Mouse (Mus musculus): ENCODE measurements around the gene Fank1. TPM values are rescaled to one million over a fixed set of nuclear protein-coding genes. Genes with fewer than 3 reads are reported as not detected.
A peak's percentile ranks its signal among the peaks of the same experiment; 100 is the strongest.

Gene Fank1
- polyA plus RNA-seq, 1 experiment from 2014 or later = 3.8 TPM

DNA sequence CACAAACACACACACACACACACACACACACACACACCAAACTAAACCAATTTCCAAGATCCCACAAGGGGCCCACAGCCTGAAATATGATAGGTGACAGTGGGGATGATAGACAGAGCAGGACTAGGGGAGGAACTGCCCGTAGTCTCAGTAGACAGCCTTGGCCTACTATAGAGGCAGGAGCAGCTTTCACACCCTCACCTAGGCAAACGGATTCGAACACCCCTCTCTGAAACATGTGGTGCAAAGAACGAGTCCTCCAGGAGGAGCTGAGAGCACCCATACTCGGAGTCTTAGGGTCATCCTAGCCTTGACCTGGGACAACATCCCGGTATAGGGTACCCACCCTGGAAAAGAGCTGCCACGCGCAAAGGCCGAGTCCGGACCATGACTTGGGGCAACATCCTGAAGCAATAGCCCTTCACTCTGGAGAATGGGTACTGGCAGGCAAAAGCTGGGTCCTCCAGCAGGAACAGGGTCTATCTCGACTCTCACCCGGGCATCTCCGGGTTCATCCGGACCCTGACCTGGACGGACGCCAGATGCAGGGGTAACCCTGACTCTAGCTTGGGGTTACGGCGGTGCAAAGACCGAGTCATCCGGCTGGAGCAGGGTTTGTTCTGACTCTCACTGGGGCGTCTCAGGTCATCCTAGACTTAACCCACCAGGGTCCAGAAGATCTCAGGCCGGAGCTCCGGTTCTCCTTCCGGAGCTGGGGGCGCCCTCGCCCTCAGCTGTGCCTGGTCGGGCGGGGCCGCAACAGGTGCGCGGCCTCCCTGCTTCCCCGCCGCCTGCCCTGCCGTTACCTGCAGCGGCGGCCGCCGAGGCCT, 650 bp upstream of the Fank1 start:
- peak overlapping the region; percentile 76 for H3K4me2 ChIP-seq (replicated peaks)
- H3K9ac ChIP-seq (replicated peaks) = peak overlapping the region; percentile 84
- no peak overlapping the region for H3K27ac ChIP-seq
- 4% methylated on average over 38 of the region's 38 CpGs for WGBS
- H3K4me3 ChIP-seq (replicated peaks) = peak overlapping the region; percentile 85
- H3K27me3 ChIP-seq = no peaks in the 10 kb centered on the region
- H3K9me3 ChIP-seq = no peaks in the 10 kb centered on the region
- ATAC-seq = peak; percentile 37
- H3K36me3 ChIP-seq = no peaks in the 10 kb centered on the region
- H3K4me1 ChIP-seq (replicated peaks) = peaks cover 25% of the 10 kb centered on the region

DNA sequence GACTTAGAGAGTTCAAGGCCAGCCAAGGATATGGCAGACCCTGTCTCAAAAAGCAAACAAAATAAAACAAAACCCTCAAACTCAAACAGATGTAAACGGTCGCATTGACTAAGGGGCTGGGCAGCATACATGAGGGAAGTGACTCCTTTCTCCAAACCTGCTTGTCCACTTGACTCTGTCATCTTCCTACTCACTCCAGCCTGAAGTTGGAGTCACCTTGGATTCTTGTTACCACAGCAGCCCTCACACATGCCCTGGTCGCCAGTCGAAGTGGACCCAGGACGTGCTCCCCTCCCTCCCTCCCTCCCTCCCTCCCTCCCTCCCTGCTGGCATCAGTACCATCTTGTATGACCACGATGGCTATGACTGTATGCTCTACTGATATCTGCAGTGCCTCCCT, 4.9 kb downstream of the Fank1 start:
- no peak overlapping the region for H3K4me2 ChIP-seq (replicated peaks)
- no peak overlapping the region for H3K9ac ChIP-seq (replicated peaks)
- no peaks in the 10 kb centered on the region for H3K36me3 ChIP-seq
- H3K27ac ChIP-seq = no peak overlapping the region
- WGBS = 66% methylated on average over 6 of the region's 6 CpGs
- no peak for ATAC-seq
- H3K9me3 ChIP-seq = no peaks in the 10 kb centered on the region
- no peak overlapping the region for H3K4me3 ChIP-seq (replicated peaks)
- 0 out of 2 replicates have a peak, but pooled peaks cover 10% of the 10 kb centered on the region for H3K4me1 ChIP-seq (replicated peaks)
- no peaks in the 10 kb centered on the region for H3K27me3 ChIP-seq

DNA sequence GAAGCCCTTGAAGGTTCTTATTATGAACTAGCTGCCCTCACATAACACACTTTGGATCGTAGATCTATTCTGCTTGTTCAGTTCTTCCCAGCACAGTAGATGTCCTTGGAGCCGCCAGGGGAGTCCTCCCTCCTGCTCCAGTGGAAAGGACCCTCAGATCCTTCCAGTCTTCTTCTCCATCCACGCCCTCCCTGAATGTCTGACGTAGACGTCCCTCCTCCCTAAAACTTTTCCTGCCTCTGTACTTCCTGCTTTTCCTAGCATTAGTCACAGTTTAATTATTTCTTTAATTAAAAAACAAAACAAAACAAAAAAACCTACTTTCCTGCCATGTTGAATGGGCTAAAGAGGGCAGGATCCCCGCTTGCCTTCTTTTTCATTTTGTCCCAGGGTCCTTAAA, 5.3 kb downstream of the Fank1 start:
- no peak for ATAC-seq
- no peaks in the 10 kb centered on the region for H3K36me3 ChIP-seq

DNA sequence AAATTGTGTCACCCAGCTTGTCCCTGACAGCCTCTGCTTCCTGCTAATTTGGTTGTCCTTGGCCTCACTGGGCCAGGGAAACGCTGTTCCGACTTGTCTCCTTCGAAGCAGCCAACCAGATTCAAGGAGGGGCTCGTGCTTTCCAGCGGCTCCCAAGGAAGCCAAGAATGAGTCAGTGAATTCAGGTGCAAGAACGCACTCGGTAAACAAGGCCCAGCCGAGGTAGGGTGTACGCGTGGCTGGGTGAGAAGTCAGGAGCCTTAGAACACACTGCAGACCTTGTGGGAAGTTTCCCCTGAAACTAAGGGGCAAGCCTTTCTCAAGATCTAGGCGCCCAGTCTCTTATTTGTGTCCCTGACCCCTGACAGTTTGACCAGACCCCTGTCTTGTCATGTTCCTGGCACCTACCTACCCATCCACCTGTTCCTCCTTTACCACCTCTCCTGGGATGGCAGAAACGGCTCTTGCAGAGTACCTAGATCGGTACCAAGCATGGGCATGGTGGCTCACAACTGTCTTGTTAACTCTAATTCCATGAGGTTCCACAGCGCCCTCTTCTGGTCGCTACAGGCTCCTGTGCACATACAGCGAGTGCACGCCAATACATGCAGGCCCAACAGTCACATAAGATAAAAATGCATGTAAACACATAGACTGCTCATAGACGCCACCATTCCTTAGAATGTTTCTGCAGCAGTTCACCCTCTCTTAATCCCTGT, 6.2 kb downstream of the Fank1 start, which contains the start of gene Dhx32:
Gene Dhx32, minus strand, starts transcription at position 10 of the 719 bp plus-strand sequence.
- Histone ChIP-seq H3K4me2 (replicated peaks) (no peak within 1 kb of the TSS), H3K27ac (no peak within 1 kb of the TSS), H3K9me3 (no peaks in the 10 kb centered on the region), H3K9ac (replicated peaks) (no peak within 1 kb of the TSS; the same call in 1 of the 2 replicates), H3K4me3 (replicated peaks) (no peak within 1 kb of the TSS), H3K36me3 (no peaks in the 10 kb centered on the region), H3K27me3 (no peaks in the 10 kb centered on the region), H3K4me1 (replicated peaks) (0 out of 2 replicates have a peak, but pooled peaks cover 6% of the 10 kb centered on the region)
- ATAC-seq = peak; percentile 62; the same call in 1 of the 2 replicates
- 21% methylated on average over 18 of the region's 18 CpGs for WGBS

More for the DNA sequence above, 5.3 kb downstream of the Fank1 start:
- no peaks in the 10 kb centered on the region for H3K27me3 ChIP-seq
- no peak overlapping the region for H3K4me3 ChIP-seq (replicated peaks)
- H3K27ac ChIP-seq = no peak overlapping the region
- 0 out of 2 replicates have a peak, but pooled peaks cover 8% of the 10 kb centered on the region for H3K4me1 ChIP-seq (replicated peaks)
- no peak overlapping the region for H3K4me2 ChIP-seq (replicated peaks)
- 68% methylated on average over 6 of the region's 6 CpGs for WGBS
- H3K9me3 ChIP-seq = no peaks in the 10 kb centered on the region
- no peak overlapping the region for H3K9ac ChIP-seq (replicated peaks)

DNA sequence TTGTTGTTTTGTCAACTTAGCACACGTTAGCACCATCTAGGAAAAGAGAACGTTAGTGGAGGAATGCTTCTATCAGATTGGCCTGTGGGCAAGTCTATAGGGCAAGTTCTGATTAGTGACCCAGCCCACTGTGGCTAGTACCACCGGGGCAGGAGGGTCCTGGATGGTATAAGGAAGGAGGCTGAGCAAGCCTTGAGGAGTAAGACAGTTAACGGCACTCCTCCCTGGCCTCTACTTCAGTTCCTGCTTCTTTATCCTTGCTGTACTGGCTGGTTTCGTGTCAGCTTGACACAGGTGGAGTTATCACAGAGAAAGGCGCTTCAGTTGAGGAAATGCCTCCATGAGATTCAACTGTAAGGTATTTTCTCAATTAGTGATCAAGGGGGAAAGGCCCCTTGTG, 10.9 kb downstream of the Fank1 start:
- Histone ChIP-seq H3K4me2 (replicated peaks) (no peak overlapping the region), H3K27me3 (no peaks in the 10 kb centered on the region), H3K4me1 (replicated peaks) (0 out of 2 replicates have a peak, but pooled peaks cover 5% of the 10 kb centered on the region), H3K27ac (no peak overlapping the region), H3K36me3 (no peaks in the 10 kb centered on the region), H3K4me3 (replicated peaks) (no peak overlapping the region), H3K9ac (replicated peaks) (no peak overlapping the region), H3K9me3 (no peaks in the 10 kb centered on the region)
- ATAC-seq = no peak
- 83% methylated on average over 6 of the region's 6 CpGs for WGBS

DNA sequence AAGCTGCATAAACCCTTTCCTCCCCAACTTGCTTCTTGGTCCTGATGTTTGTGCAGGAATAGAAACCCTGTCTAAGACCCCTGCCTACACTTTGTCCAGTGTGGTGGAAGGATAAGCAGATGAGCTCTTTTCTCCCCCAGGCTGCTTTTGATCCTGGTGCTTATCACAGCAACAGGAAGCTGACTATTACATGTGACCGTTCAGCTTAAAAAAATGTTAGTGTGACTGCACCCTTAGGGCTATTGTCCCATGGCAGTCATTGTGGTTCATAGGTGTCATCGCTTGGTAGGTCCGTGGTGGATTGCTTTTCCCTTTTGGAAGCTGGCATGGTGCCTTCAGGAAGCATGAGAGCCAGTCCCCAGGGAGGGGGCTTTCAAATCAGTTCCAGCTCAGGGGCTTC, 11.5 kb downstream of the Fank1 start:
- 85% methylated on average over 3 of the region's 3 CpGs for WGBS
- H3K27ac ChIP-seq = no peak overlapping the region
- H3K4me3 ChIP-seq (replicated peaks) = no peak overlapping the region
- no peaks in the 10 kb centered on the region for H3K36me3 ChIP-seq
- no peaks in the 10 kb centered on the region for H3K27me3 ChIP-seq
- no peaks in the 10 kb centered on the region for H3K4me1 ChIP-seq (replicated peaks)
- H3K9me3 ChIP-seq = no peaks in the 10 kb centered on the region
- no peak overlapping the region for H3K4me2 ChIP-seq (replicated peaks)
- ATAC-seq = no peak
- H3K9ac ChIP-seq (replicated peaks) = no peak overlapping the region

DNA sequence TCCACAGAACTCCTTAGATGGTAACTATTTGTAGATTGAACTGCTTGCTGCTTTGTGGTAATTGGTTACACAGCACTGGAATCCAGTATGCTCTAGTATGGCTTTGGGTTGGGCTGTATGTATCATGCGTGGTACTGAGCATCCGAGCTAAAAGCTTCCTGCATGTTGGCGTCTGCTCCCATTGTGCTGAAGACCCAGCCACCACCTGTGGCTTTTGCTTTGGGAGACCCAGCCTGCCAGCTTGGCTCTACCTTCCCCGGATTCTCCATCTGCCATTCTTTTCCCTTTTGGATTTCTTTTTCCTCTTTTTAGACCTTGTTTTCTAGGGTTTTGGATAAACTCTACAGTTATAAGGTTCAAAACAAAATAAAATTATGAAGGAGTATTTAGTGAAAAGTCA, 13.5 kb downstream of the Fank1 start:
- WGBS = 91% methylated on average over 4 of the region's 4 CpGs
- no peak for ATAC-seq
- Histone ChIP-seq H3K4me2 (replicated peaks) (no peak overlapping the region), H3K9me3 (no peaks in the 10 kb centered on the region), H3K27ac (no peak overlapping the region), H3K4me1 (replicated peaks) (no peaks in the 10 kb centered on the region), H3K4me3 (replicated peaks) (no peak overlapping the region), H3K36me3 (no peaks in the 10 kb centered on the region), H3K27me3 (no peaks in the 10 kb centered on the region), H3K9ac (replicated peaks) (no peak overlapping the region)

DNA sequence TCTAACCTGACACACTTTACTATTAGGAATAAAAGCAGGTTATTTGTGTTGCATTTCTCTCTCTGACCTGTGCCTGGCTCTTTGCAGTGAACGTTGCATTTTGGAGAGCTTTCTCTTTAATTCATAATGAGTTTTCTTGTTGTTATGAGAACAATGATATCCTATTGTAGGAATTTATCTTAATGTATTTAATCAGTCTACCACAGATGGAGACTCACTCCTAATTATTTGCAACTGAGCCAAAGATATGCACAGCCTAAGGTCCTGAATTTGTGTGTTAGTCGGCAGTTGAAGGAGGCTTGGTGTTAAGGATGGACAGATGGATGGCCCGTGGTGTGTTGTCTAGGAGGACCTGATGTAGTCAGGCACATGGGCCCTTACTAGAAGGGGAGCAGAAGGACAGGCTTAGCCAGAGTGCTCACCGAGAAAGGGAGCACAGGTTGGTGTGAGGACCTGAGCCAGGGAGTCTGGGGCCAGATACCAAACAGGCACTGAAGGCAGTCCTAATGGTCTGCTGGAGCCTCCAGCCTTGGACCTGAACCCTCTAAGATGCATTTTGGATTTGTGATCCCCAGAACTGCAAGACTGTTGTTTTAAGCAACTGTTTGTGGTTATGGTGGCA, 14.1 kb downstream of the Fank1 start:
- no peaks in the 10 kb centered on the region for H3K9me3 ChIP-seq
- no peaks in the 10 kb centered on the region for H3K27me3 ChIP-seq
- no peak overlapping the region for H3K4me3 ChIP-seq (replicated peaks)
- H3K9ac ChIP-seq (replicated peaks) = no peak overlapping the region
- ATAC-seq = no peak
- H3K4me2 ChIP-seq (replicated peaks) = no peak overlapping the region
- H3K36me3 ChIP-seq = no peaks in the 10 kb centered on the region
- WGBS = 87% methylated on average over 4 of the region's 4 CpGs
- H3K27ac ChIP-seq = no peak overlapping the region
- no peaks in the 10 kb centered on the region for H3K4me1 ChIP-seq (replicated peaks)

DNA sequence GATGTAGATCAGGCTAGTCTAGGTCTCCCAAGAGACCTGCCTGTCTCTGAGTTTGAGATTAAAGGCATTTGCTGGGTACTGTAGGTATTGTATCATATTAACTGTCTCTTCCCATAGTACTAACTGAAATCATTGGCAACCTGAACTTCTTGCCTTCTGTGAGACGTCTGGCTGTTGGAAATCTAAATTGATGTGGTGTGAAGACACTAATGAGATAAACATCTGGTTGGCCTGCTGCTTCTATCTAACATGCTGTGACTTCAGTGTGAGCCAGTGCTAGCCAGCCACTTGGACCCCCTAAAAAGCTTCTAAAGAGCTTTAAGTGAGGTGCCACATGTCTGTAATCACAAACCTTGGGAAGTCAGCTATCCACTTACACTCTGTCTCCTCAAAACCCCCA, 16.1 kb downstream of the Fank1 start:
- 54% methylated on average over 1 of the region's 1 CpGs for WGBS
- no peaks in the 10 kb centered on the region for H3K27me3 ChIP-seq
- H3K36me3 ChIP-seq = no peaks in the 10 kb centered on the region
- H3K4me2 ChIP-seq (replicated peaks) = no peak overlapping the region
- ATAC-seq = no peak
- H3K9ac ChIP-seq (replicated peaks) = no peak overlapping the region
- no peak overlapping the region for H3K4me3 ChIP-seq (replicated peaks)
- no peaks in the 10 kb centered on the region for H3K4me1 ChIP-seq (replicated peaks)
- no peaks in the 10 kb centered on the region for H3K9me3 ChIP-seq
- H3K27ac ChIP-seq = no peak overlapping the region

DNA sequence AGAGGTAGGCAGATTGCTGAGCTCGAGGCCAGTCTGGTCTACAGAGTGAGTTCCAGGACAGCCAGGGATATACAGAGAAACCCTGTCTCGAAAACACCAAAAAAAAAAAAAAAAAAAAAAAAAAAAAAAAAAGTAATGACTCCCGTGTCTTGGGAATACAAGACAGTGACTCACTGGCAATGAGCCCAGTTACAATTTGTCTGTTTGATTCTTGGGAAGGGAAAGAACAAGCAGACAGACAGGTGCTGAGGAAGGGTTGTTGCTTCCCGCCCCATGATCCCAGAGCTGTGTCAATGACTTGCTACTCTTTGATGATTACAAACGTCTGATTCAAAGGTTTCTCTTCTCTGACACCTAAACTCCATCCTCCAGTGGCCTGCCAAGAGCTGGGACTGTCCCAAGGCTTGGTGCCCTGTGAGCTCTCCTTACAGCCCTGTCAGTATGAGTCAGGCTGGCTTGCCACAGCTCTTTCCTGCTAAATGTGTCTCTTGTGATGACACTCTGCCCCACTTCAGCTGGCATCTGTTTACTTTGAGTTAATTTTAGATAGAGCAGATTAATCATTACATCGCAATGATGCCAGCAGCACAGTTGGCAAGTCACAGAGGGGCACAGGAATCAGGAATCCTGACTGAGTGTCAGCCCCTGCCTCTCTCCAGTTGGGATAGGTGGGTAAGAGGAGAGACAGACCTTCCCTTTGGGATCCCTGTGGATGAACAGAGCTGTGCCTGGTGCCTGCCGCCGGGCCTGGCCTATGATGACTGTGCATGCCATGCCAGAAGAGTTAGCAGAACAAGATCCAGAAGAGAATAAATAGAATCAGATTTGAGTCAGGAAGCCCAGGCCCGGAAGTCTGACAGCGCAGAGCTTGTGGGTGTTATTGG, 16.8 kb downstream of the Fank1 start:
- no peaks in the 10 kb centered on the region for H3K4me1 ChIP-seq (replicated peaks)
- 80% methylated on average over 10 of the region's 10 CpGs for WGBS
- H3K36me3 ChIP-seq = no peaks in the 10 kb centered on the region
- H3K27me3 ChIP-seq = no peaks in the 10 kb centered on the region
- no peaks in the 10 kb centered on the region for H3K9me3 ChIP-seq
- no peak overlapping the region for H3K27ac ChIP-seq
- ATAC-seq = no peak
- H3K9ac ChIP-seq (replicated peaks) = no peak overlapping the region
- no peak overlapping the region for H3K4me3 ChIP-seq (replicated peaks)
- H3K4me2 ChIP-seq (replicated peaks) = no peak overlapping the region

DNA sequence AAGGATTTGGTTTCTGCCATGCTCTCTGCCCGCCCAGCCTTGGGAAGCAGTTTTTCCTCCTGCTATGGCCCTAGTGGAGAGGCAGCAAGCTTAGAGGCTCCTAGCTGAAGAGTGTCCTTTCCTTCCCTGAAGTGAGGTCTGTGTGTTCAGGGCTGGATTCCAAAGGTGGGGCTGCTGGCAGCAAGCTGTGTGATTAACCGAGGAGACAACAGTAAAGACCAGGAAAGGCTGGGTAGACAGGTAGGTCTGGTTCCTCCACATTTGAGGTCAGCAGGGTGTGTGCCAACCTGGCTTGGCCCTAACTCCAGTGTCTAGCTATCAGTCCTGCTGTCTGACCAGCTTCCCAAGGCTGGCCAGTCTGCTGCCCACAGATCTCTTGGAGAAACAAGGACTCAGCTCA, 18.1 kb downstream of the Fank1 start:
- no peaks in the 10 kb centered on the region for H3K9me3 ChIP-seq
- H3K4me2 ChIP-seq (replicated peaks) = no peak overlapping the region
- H3K4me3 ChIP-seq (replicated peaks) = no peak overlapping the region
- 89% methylated on average over 2 of the region's 2 CpGs for WGBS
- H3K9ac ChIP-seq (replicated peaks) = no peak overlapping the region
- no peak overlapping the region for H3K27ac ChIP-seq
- no peak for ATAC-seq
- no peaks in the 10 kb centered on the region for H3K36me3 ChIP-seq
- H3K27me3 ChIP-seq = no peaks in the 10 kb centered on the region
- H3K4me1 ChIP-seq (replicated peaks) = no peaks in the 10 kb centered on the region
